Mouse (Mus musculus): ENCODE results near the gene Setd2. TPM values are rescaled to one million over a fixed set of nuclear protein-coding genes. Genes with fewer than 3 reads are reported as not detected.

The Setd2 gene
- 90.3 and 92.1 TPM in 2 replicates for polyA plus RNA-seq (2012; rRNA removed)

DNA sequence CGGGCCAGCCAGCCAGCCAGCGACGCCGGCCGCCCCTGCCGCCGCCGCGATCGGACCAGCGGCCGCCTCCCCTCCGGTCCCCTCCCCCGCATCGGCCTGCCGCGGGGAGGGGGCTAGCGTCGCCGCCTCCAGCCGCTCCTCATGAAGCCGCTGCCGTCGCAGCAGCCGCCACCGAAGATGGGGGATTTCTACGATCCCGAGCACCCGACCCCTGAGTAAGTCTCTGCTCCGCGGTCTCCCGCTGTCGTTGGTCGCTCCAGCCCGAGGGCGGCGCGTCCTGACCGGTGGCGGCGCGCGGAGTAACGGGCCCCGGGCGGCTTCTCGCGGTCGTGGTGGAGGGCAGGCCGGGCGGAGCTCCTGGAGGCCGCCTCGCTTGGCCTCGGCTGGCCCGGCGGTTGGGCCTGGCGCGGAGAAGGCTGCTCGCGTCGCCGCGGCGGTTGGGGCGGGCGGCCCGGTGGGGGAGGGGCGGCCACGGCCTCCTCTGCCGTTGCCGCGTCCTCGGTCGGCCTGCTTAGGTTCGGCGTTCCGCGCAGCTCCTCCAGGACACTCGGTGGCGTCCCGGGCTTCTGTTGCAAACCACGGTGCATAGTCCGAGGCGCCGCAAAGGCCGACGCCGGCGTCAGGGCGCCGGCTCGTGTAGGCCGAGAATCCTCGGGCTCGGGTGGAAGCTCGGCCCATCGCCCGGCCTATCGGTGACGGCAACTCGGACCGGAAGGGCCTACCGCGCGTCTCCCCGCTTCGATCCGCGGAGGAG, at the start of gene Setd2:
Gene Setd2 (plus strand): TSS at position 60 of the 754 bp plus-strand sequence.

DNA sequence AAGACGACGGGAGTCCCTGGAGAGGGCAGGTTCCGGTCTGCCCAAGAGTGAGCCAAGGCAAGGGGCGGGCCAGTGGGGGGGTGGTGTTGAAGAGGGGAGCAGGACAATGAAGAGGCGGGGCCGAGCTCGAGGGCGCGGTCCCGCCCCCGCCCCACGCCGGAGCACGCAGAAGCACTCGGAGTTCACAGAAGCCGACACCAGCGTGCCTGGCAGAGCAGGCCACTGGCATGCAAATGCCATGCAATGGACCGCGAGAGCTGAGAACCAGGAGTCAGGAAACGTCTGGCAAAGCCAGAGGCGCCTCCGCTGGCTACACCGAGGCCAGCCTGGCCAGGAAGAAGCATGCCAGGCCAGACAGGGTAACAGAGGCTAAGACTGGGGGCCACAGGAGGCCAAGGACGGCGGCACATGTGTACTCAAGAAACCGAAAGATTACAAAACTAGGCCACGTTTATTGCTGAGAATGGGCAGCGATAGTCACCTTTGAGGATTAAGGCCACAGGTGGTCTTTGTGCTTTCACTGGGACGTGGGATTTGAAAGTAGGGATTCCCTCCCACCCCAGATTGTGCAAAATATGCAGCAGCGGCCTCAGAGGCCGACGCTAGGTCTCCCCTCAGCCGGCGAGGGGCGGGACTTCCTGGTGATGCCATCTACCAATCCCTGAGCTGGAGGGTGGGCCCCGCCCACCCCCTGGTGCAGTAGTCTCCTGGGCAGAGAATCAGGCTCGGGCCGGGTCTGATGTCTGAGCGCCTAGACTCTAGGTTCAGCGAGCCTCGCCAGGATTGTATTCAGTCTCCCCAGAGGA, 92.2 kb downstream of the Setd2 start, which contains the start of gene Nradd:
Gene Nradd (minus strand): TSS at position 92 of the 806 bp plus-strand sequence.

DNA sequence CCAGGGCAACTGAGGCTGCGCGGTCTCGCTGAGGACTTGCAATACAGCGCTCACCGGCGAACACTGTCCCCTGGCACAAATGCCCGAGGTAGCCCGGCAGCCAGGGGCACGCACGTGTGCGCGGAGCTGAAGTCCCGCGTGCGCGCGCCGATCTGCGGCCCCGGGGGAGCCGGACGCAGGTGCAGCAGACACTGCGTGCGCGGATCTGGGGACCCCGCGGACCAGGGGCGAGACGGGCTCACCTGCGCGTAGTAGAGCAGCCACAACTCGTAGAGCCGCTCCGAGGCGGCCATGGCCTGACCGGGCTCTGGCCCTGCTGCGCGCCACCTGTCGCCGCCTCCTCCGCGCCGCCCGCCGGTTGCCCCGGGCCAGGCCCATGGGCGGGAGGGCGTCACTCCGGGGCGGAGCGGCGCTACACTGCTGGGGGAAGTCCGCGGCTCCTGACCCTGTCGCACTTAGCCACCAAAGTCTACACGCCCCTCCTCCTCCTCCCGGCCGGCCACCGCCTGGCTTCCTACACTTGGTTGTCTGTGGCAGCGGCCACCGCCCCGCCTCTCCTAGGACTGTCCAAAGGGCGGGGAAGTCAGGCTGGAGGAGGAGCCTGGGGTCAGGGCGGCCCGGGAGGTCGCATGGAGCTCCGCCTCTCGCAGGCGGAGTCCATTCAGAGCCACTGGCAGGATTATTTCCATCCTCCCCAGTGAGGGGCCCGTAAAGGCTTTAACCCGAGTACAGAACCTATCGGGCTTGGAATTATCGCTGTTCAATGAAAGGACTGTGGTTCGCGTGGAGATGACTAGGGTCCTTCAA, 121.5 kb downstream of the Setd2 start, which contains the start of gene Nbeal2:
Gene Nbeal2 (minus strand): TSS at position 507 of the 807 bp plus-strand sequence.

DNA sequence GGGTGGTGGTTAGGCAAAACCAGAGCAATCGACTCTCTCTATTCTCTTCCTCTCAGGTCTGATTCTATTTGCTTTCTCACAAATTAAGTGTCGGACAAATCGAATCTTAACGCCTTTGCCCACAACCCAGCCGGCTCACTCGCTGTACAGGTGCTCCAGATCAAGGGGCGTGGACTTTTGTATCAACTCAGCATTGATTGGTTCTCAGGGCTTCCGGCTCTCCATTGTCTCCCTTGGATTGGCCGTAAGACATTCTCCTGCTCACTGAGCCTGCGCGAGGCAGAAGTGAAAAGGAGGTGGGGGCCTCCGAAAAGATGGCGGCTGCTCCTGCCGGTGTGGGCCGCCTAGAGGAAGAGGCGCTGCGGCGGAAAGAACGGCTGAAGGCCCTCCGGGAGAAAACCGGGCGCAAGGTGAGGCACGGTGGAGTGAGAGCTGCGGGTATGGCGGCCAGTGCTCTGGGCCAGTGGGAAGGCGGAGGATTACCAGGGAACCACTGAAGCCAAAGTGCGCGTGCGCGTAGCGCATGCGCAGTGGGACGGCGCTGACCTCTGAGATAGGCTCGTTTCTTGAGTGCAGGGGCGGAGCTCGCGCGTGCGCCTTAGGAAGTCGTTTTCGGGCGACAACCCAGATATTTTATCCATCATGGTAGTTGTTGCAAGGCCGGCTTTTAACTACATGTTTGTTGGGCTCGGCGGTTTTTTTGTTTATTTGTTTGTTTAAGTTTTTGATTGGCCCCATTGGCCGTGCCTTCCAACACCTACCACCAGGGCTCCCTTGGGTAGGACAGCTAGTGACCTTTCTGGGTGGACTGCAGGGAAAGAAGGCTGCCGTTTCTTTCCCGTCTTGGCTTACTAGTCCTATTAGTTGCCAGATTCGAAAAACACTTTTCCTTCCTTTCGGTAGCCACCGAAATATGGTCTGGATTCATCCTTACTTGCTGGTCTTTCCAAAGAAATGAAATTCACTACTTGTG, 124.1 kb downstream of the Setd2 start, which contains the start of gene Ccdc12:
Gene Ccdc12 (plus strand): TSS at position 255 of the 973 bp plus-strand sequence.

Other genes starting within 250 kb of the Setd2 start
- 47.1 and 49.3 TPM in 2 replicates for gene Elp6, start 227.4 kb upstream of the Setd2 start, polyA plus RNA-seq (2012; rRNA removed)
- gene Scap, start 199.3 kb upstream of the Setd2 start, polyA plus RNA-seq (2012; rRNA removed): 30.4 and 36.7 TPM in 2 replicates
- gene Ptpn23, start 124.4 kb upstream of the Setd2 start, polyA plus RNA-seq (2012; rRNA removed): 38.1 and 48.7 TPM in 2 replicates
- 0.85 and 0.98 TPM in 2 replicates for gene Ngp, start 112.8 kb upstream of the Setd2 start, polyA plus RNA-seq (2012; rRNA removed)
- 29.9 and 33.6 TPM in 2 replicates for gene Klhl18, start 55.9 kb upstream of the Setd2 start, polyA plus RNA-seq (2012; rRNA removed)
- 3.0 and 3.1 TPM in 2 replicates for gene Kif9, start 55.6 kb upstream of the Setd2 start, polyA plus RNA-seq (2012; rRNA removed)
- 27.8 and 30.0 TPM in 2 replicates for gene Nradd, start 91.9 kb downstream of the Setd2 start, polyA plus RNA-seq (2012; rRNA removed)
- 10.3 and 11.3 TPM in 2 replicates for gene Nbeal2, start 121.6 kb downstream of the Setd2 start, polyA plus RNA-seq (2012; rRNA removed)
- gene Ccdc12, start 123.9 kb downstream of the Setd2 start, polyA plus RNA-seq (2012; rRNA removed): 101 and 103 TPM in 2 replicates
- gene Myl3, start 209.3 kb downstream of the Setd2 start, polyA plus RNA-seq (2012; rRNA removed): 0.39 and 5.7 TPM in 2 replicates
- 17.1 and 36.9 TPM in 2 replicates for gene Pth1r, start 214.5 kb downstream of the Setd2 start, polyA plus RNA-seq (2012; rRNA removed)